Mouse (Mus musculus): ENCODE data around the gene Pcbp3.

Gene Pcbp3

GRCm38 (mm10) chr10:76731621-76732239, 230.0 kb downstream of the Pcbp3 start:
- DNase-seq (ENCODE audit: low spot score in 2 of 2): peak; percentile 10 to 53

DNA sequence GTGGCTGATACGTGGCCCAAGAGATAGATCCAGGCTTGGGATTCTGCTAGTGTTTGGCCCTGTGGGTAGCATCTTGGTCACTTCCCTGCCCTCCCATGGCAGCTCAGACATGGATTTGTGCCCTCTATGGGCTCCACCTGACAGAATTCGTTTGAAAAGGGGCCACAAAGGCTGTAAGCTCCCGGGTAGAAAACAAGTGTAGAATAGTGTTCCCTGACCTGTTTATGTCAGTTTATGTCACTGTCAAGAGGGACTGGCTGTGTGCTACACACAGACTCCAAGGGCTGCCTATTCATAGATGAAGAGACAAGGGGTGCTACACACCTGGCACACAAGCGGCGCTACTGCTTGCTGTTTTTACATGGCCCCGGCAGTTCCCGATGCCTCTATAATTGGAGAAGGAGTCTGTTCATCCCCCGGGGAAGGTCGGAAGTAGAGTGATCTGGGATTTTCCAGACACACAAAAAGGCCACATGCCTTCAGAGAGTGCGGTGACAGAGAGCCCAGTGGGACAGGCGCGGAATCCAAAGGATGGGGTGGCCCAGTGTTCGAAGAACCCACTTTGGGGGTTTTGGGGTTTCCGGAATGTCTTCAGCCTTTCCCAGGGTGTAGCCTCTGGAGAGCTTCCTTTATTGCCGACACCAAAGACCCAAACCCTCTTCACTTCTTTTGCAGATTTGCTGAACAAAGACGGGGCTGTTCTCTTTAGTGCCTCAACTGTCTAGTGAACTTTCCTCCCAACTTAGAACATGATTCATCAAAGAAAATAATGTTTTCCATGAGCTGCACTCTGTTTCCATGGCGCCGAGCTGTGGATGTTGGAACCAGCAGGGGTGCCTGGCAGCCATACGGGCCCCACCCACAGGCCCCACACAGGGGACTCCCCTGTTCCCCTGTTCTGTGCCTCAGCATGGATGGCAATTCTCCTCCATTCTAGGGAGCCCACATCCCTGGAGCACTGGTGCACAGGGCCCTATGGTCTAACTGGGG, 231.8 kb downstream of the Pcbp3 start:
- peak; percentile 8 to 49 for DNase-seq (ENCODE audit: low spot score in 2 of 2)

DNA sequence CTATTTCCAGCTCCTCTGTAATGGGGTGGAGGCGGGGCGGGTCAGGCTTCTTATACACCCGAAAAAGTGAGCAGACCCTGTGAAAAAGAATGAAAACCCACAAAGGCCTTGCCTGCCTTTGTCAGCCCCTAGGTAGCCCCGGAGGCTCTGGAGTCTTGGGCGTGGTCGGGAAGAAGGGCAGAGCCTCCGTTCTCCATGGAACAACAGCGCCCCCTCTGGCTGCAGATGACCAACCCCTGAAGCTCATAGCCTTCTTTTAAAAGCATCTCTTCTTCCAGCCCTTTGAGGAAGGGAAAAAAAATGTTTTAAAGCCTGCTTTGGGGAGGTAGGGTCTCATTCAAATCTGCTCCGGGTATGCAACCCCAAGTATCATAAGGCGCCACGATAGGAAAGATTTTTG, 233.3 kb downstream of the Pcbp3 start:
- DNase-seq (ENCODE audit: low spot score in 2 of 2): peak; percentile 32 to 74

DNA sequence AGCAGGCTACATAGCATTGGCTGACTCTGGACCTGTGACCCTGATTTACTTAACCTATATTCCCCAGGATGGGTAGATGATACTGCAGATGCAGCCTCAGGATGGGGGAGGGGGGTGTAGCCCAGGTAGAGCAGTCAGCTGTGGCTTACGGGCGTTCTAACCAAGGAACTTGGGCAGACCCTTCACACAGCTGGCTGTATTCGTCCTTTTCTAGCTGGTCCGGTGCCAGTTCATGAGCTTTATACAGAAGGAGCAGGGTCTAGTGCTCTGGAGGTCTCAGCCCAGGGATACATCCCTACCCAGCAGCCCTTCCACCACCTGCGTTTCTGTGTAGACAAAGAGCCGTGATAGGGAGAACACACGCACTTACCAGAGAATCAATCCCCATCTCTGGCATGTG, 234.4 kb downstream of the Pcbp3 start:
- no peak for DNase-seq (ENCODE audit: low spot score in 2 of 2)

- DNase-seq (ENCODE audit: low spot score in 2 of 2): no peak
Observed at GRCm38 (mm10) chr10:76726866-76727265, 234.8 kb downstream of the Pcbp3 start.

- DNase-seq (ENCODE audit: low spot score in 2 of 2): peak in 1 of 2 experiments; percentile 51
Observed at GRCm38 (mm10) chr10:76725682-76726285, 235.9 kb downstream of the Pcbp3 start, which contains the start of gene Col6a1. TSS of gene Col6a1 (minus strand) at chr10:76726168.

GRCm38 (mm10) chr10:76725097-76725496, 236.6 kb downstream of the Pcbp3 start:
- DNase-seq (ENCODE audit: low spot score in 2 of 2): peak in 1 of 2 experiments; percentile 52

DNA sequence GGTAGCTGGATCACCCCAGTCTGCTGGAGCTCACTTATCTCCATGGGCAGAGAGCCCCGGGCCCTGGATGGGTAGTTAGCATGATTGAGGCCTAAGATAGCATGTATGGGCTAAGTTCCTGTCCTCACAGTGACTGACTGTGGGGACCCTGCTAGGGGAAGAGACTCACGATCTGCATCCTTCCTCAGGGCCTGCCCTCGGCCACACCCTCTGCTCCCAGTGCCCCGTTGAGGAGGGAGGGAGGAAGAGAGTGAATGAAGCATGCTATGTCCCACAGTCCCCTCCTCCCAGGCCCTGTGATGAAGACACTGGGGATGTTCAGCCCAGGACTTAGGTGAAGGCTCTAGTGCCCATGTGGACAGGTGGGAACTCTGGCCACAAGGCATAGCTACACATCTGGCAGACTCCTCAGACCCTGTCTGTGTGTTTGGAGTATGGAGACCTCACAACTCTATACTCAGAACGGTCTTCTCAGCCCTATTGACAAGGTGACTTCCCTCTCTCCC, 237.4 kb downstream of the Pcbp3 start:
- no peak for DNase-seq (ENCODE audit: low spot score in 2 of 2)

DNA sequence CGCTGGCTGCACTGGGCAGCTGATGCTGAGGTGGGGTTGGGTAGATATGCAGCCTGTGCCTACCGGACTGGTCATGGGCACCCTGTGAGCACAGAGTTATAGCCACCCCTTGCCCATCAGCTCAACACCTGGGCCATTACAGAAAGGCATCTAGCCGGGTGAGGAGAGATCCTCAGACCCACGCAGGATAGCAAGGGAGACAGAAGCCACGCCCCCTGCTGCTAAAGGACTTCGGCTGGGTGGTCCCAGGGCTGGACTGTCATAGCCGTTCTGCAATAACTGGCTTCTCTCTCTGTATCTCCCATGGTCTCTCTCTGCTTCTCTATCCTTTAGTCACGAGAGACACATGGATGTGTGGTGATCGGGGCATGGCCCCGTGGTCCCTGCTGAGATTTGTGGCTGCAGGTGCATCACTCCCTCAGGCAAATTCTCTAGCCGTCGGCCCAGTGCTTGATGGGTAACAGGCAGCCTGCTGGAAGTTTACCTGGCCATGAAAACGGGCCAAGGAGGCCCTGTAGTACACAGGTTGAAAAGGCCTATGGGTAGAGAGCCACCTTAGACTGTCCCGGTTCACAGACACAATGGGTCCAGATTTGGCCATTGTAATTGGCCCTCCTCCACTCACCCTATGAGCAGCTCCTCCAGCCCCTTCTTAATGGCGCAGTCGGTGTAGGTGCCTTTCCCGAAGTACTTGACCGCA, 238.8 kb downstream of the Pcbp3 start:
- no peak for DNase-seq (ENCODE audit: low spot score in 2 of 2)

DNA sequence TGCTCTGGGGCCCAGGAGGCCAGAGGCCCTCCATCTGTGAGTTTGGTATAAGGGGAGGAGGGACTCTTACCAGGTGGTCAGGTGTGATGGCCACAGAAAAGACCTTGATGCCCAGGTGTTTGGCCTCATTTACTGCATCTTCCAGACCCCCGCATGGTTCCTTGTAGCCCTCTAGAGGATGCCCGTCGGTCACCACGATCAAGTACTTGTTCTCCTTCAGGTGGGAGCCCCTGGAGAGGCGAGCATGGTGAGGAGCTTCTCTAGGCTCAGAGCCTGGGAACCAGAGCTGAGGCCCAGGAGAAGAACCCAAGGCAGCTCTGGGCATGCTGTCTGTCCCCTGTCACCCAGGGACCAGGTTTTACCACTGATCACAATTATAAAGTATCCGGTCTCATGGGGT, 239.9 kb downstream of the Pcbp3 start:
- peak in 1 of 2 experiments; percentile 48 for DNase-seq (ENCODE audit: low spot score in 2 of 2)

DNA sequence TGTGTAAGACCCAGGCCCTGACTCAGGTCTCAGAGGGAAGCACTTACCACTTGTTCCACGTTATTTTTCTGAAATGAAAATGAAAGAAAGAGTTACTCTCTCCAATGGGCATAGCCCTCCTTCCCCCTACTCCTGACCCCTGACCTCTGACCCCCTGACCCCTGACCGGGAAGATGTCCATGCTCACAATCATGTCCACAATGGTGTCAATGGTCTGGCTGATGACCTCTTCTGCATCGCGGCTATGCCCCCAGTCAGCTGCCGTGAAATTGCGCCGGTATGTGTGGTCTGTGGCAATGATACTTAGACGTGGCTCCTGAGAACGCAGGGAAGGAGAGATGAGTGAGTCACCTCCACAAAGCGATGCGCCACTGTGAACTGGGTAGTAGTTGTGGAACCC, 240.5 kb downstream of the Pcbp3 start:
- DNase-seq (ENCODE audit: low spot score in 2 of 2): no peak

- no peak for DNase-seq (ENCODE audit: low spot score in 2 of 2)
Observed at GRCm38 (mm10) chr10:76717631-76718030, 244.1 kb downstream of the Pcbp3 start.

DNA sequence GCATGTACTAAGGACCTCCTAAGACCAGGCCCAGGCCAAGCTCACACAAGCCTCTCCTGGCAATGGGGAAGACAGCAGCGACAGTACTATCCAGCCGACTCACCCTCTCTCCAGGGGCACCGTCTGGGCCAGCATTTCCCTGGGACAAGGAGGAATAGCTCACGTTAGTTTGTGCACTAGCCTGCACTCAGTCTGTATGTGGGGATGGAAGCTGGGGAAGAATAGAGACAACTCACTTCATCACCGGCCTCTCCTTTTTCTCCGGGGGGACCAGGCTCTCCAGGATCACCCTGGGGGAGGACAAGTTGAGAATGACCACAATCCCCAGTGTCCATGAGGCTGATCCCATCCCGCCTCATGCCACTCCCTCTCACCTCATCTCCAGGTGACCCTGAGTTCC, 244.7 kb downstream of the Pcbp3 start:
- no peak for DNase-seq (ENCODE audit: low spot score in 2 of 2)

GRCm38 (mm10) chr10:76714303-76714702, 247.4 kb downstream of the Pcbp3 start:
- DNase-seq (ENCODE audit: low spot score in 2 of 2): no peak

DNA sequence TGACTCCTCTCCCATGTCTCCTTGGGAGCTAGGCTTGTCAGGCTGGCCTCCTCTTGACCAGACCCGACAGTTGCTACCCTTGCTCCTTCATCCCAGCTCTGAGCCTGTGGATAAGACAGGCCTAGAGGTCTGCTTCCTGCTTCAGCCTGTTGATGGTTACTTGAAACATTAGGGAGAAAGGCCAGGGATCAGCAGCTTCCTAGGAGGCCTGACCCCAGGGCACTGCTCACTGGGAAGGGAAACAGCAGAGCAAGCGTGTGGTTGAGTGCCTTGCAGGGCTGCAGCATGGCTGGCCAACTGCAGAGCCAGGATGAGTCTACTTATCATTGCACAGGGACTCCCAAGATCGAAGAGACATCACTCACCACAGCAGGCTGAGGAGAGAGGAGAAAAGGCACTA, 249.2 kb downstream of the Pcbp3 start:
- no peak for DNase-seq (ENCODE audit: low spot score in 2 of 2)
